14 mouse cellular contexts compared by ENCODE assay signal in genomic region chr4:95279200-95279599, GRCm38 (mm10).
A peak's percentile ranks its signal among the peaks of the same experiment; 100 is the strongest.
DNase-seq lines count a peak whose midpoint lies in the region; ATAC-seq and TF ChIP-seq lines count a peak whose summit lies in the region.
"Had no signal": no experiment of that assay in that cellular context is flagged by ENCODE, and none has a peak within 500 bp of the region (broad histone marks: within the 10 kb centered on the region; RNA-seq: fewer than 3 reads in every experiment).

No protein-coding gene starts in this region.

- no peak for TF ChIP-seq CTCF in stomach, postnatal 0 days (IDR thresholded peaks at IDR 0.05; ENCODE audit: low read depth)

- no peak for DNase-seq in kidney, adult 11 months
- DNase-seq in neural tube, embryonic 10.5 days (ENCODE audit: extremely low spot score, low spot score): peak; percentile 19
- no peak for DNase-seq in stomach, postnatal 0 days (ENCODE audit: low spot score)
- no peak for DNase-seq in T-cell, adult 2 months (ENCODE audit: low spot score)
- no peak for DNase-seq in layer of hippocampus, adult 9-10 months (ENCODE audit: low spot score)
- DNase-seq: cerebellum, adult 11 months; cerebellum, postnatal 25 days; midbrain, embryonic 14.5 days had no signal

- ATAC-seq in kidney, embryonic 14.5 days (ENCODE audit: low FRiP score, low TSS enrichment): peak; percentile 28; the same call in 1 of the 2 replicates
- no peak for ATAC-seq in neural tube, embryonic 15.5 days (ENCODE audit: low FRiP score)
- no peak for ATAC-seq in limb, embryonic 13.5 days (ENCODE audit: low FRiP score, low read depth)
- ATAC-seq in stomach, postnatal 0 days (ENCODE audit: low FRiP score, low TSS enrichment): no peak
- ATAC-seq: forebrain, embryonic 14.5 days had no signal

- TF ChIP-seq EP300 in stomach, postnatal 0 days (optimal IDR thresholded peaks at IDR 0.05): no peak

- H3K4me2 ChIP-seq in kidney, embryonic 14.5 days (replicated peaks; ENCODE audit: low read depth, low read length): no peak overlapping the region; the same call in 1 of the 2 replicates
- no peak overlapping the region for H3K4me2 ChIP-seq in neural tube, embryonic 15.5 days
- peak overlapping the region; percentile 53 for H3K4me2 ChIP-seq in limb, embryonic 13.5 days (replicated peaks)
- no peak overlapping the region for H3K4me2 ChIP-seq in stomach, postnatal 0 days (replicated peaks; ENCODE audit: low read depth)
- H3K4me2 ChIP-seq: hindbrain, embryonic 14.5 days had no signal

- no peaks in the 10 kb centered on the region for H3K27me3 ChIP-seq in kidney, embryonic 14.5 days (ENCODE audit: control insufficient read depth, insufficient read depth, low read length)
- no peaks in the 10 kb centered on the region for H3K27me3 ChIP-seq in neural tube, embryonic 15.5 days (replicated peaks)
- H3K27me3 ChIP-seq in limb, embryonic 13.5 days: no peaks in the 10 kb centered on the region
- no peaks in the 10 kb centered on the region for H3K27me3 ChIP-seq in stomach, postnatal 0 days (ENCODE audit: control insufficient read depth, insufficient read depth, low read length)

- H3K36me3 ChIP-seq in kidney, embryonic 14.5 days (ENCODE audit: control insufficient read depth, insufficient read depth, low read length): no peaks in the 10 kb centered on the region
- no peaks in the 10 kb centered on the region for H3K36me3 ChIP-seq in neural tube, embryonic 15.5 days
- no peaks in the 10 kb centered on the region for H3K36me3 ChIP-seq in limb, embryonic 13.5 days
- H3K36me3 ChIP-seq in stomach, postnatal 0 days (ENCODE audit: control insufficient read depth, insufficient read depth, low read length): no peaks in the 10 kb centered on the region

- peak overlapping the region; percentile 95 for H3K27ac ChIP-seq in kidney, embryonic 14.5 days (ENCODE audit: low read depth, low read length)
- no peak overlapping the region for H3K27ac ChIP-seq in neural tube, embryonic 15.5 days (replicated peaks)
- H3K27ac ChIP-seq in limb, embryonic 13.5 days: peak overlapping the region; percentile 86; the same call in 1 of the 2 replicates
- peak overlapping the region; percentile 83 for H3K27ac ChIP-seq in stomach, postnatal 0 days (replicated peaks)
- H3K27ac ChIP-seq: hindbrain, embryonic 14.5 days; macrophage had no signal

- H3K9ac ChIP-seq in kidney, embryonic 14.5 days (ENCODE audit: low read depth, low read length): no peak overlapping the region
- no peak overlapping the region for H3K9ac ChIP-seq in neural tube, embryonic 15.5 days (replicated peaks)
- no peak overlapping the region for H3K9ac ChIP-seq in limb, embryonic 13.5 days
- no peak overlapping the region for H3K9ac ChIP-seq in stomach, postnatal 0 days (ENCODE audit: low read length)
- H3K9ac ChIP-seq: hindbrain, embryonic 14.5 days had no signal

- WGBS in kidney, embryonic 14.5 days: 31% methylated on average over 2 of the region's 2 CpGs
- 68% methylated on average over 2 of the region's 2 CpGs for WGBS in neural tube, embryonic 15.5 days
- WGBS in limb, embryonic 13.5 days: 32% methylated on average over 2 of the region's 2 CpGs
- WGBS in stomach, postnatal 0 days: 53% methylated on average over 2 of the region's 2 CpGs

- H3K9me3 ChIP-seq in kidney, embryonic 14.5 days (ENCODE audit: control insufficient read depth, low read length): no peaks in the 10 kb centered on the region
- H3K9me3 ChIP-seq in neural tube, embryonic 15.5 days (replicated peaks): no peaks in the 10 kb centered on the region
- no peaks in the 10 kb centered on the region for H3K9me3 ChIP-seq in limb, embryonic 13.5 days
- no peaks in the 10 kb centered on the region for H3K9me3 ChIP-seq in stomach, postnatal 0 days (ENCODE audit: control insufficient read depth, low read length)

- H3K4me3 ChIP-seq in kidney, embryonic 14.5 days (ENCODE audit: low read length): no peak overlapping the region
- no peak overlapping the region for H3K4me3 ChIP-seq in neural tube, embryonic 15.5 days (replicated peaks)
- peak overlapping the region; percentile 17; the same call in 1 of the 2 replicates for H3K4me3 ChIP-seq in limb, embryonic 13.5 days
- H3K4me3 ChIP-seq in stomach, postnatal 0 days (ENCODE audit: low read depth, low read length): no peak overlapping the region

- peaks cover 29% of the 10 kb centered on the region for H3K4me1 ChIP-seq in kidney, embryonic 14.5 days (ENCODE audit: control insufficient read depth, insufficient read depth, low read length)
- peaks cover 14% of the 10 kb centered on the region for H3K4me1 ChIP-seq in neural tube, embryonic 15.5 days
- peaks cover 34% of the 10 kb centered on the region for H3K4me1 ChIP-seq in limb, embryonic 13.5 days
- H3K4me1 ChIP-seq in stomach, postnatal 0 days (replicated peaks; ENCODE audit: control insufficient read depth, insufficient read depth): peaks cover 6% of the 10 kb centered on the region; the same call in 1 of the 2 replicates
